ENCODE assay signal across 10 mouse cellular contexts in the genomic region with DNA sequence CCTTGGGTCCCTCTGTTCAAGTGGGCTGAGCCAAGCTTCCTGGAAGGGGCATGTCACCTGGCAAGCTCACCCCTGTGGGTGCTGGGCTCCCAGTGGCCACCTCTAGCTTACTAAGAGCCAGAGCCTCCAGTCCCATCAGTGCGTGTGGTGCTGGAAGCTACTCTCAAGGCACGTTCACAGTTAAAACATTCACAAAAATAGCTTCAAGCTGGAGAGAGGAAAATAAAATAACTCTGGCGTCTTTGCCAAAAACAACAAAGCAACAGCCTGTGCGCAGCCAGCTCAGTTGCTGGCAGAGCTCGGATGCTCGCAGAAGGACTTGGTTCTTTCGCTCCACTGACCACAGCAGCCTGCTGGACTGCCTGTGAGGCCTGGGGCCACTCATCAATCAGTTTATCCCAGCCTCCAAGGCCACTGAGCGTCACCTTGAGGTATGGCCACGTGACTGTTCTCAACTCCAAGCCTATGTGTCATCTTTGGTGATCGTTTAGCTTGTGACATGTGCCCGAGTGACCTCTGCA. TPM values are rescaled to one million over a fixed set of nuclear protein-coding genes. Genes with fewer than 3 reads are reported as not detected.
A peak's percentile ranks its signal among the peaks of the same experiment; 100 is the strongest.
DNase-seq lines count a peak whose midpoint lies in the region; TF ChIP-seq lines count a peak whose summit lies in the region.
"Had no signal": no experiment of that assay in that cellular context is flagged by ENCODE, and none has a peak within 500 bp of the region (broad histone marks: within the 10 kb centered on the region; RNA-seq: fewer than 3 reads in every experiment).

No protein-coding gene starts in this region.

- intact Hi-C loops in heart, postnatal 10 days (cut with DNase I) = no loop called here

- TF ChIP-seq POLR2A in lung, adult 2 months (IDR thresholded peaks at IDR 0.05; ENCODE audit: borderline replicate concordance, extremely low read depth, low read depth, low read length) = no peak

- no peak overlapping the region for H3K4me3 ChIP-seq in lung, adult 2 months (replicated peaks; ENCODE audit: extremely low read depth, low read depth, low read length)
- H3K4me3 ChIP-seq in layer of hippocampus, adult 2 months = no peak overlapping the region; the same call in 1 of the 2 replicates
- H3K4me3 ChIP-seq: neural tube, embryonic 12.5 days had no signal

- 33% methylated on average over 11 of the region's 11 CpGs for WGBS in lung, adult 2 months

- TF ChIP-seq CTCF in lung, adult 2 months (IDR thresholded peaks at IDR 0.05; ENCODE audit: insufficient read depth, low read length) = no peak
- no peak for TF ChIP-seq CTCF in layer of hippocampus, adult 2 months (conservative IDR thresholded peaks at IDR 0.05)

- peaks cover 2% of the 10 kb centered on the region; the same call in 1 of the 2 replicates for H3K4me1 ChIP-seq in lung, adult 2 months (ENCODE audit: control insufficient read depth, insufficient read depth, low read length)
- H3K4me1 ChIP-seq: neural tube, embryonic 12.5 days had no signal

- DNase-seq in lung, adult 18-20 months = peak; percentile 20 to 40
- no peak for DNase-seq in lung, adult 2 months
- DNase-seq in cerebellum, postnatal 10 days = peak; percentile 90 to 93
- DNase-seq in heart, postnatal 10 days = peak; percentile 67 to 70
- DNase-seq in layer of hippocampus, adult 2 months (ENCODE audit: low spot score in 2 of 2) = peak; percentile 40 to 71
- DNase-seq in mesoderm, embryonic 11.5 days (ENCODE audit: low read depth, low spot score) = peak; percentile 10
- DNase-seq in thymus, postnatal 10 days (ENCODE audit: low spot score in 2 of 2) = no peak
- DNase-seq in urinary bladder, postnatal 10 days (ENCODE audit: low spot score) = no peak

- H3K27ac ChIP-seq in layer of hippocampus, adult 2 months = peak overlapping the region; percentile 87
- H3K27ac ChIP-seq: neural tube, embryonic 12.5 days had no signal

RNA-seq across cellular contexts. Expression of gene Spaca3, which starts 19.0 kb away (rescaled TPM):
- 0.29 TPM in 1 of 2 replicates, not detected in the other for polyA plus RNA-seq in lung, adult 2 months (2012; rRNA removed)
- not detected for total RNA-seq in heart, postnatal 10 days (2021)
- total RNA-seq in layer of hippocampus, adult 2 months (2021) = not detected
- total RNA-seq: gastrocnemius, postnatal 36 days had no signal
- polyA plus RNA-seq: neural tube, embryonic 12.5 days had no signal

Comparison
In these comparisons a context has a peak if more than half of its experiments do, and no peak if none do; other contexts are left out.
1. DNase-seq: peak in lung, adult 18-20 months (2 of 2), cerebellum, postnatal 10 days (2 of 2), heart, postnatal 10 days (2 of 2), layer of hippocampus, adult 2 months (2 of 2) and mesoderm, embryonic 11.5 days (single experiment); none in lung, adult 2 months (single experiment), thymus, postnatal 10 days (0 of 2) and urinary bladder, postnatal 10 days (single experiment).